Mouse (Mus musculus) thymus, postnatal 0 days (tissue): Measurements from ENCODE around the gene Acap2. TPM values are rescaled to one million over a fixed set of nuclear protein-coding genes. Genes with fewer than 3 reads are reported as not detected.

ENCODE experiments used
- DNase-seq: peaks from one replicate; pipeline ENCODE4 v3.0.0-alpha.2; 2015; ENCODE audit warnings: low spot score
- polyA plus RNA-seq: library from polyadenylated mRNA; unstranded; fragments of >200 nt; fragmentation: Nextera tagmentation; extraction: Ambion mirVana; gene quantifications from 2 replicates; pipeline ENCODE4 v1.2.1, GENCODE M21; 2015

Gene Acap2
- polyA plus RNA-seq, 1 experiment from 2014 or later: 16.2 TPM

GRCm38 (mm10) chr16:31170297-31170696 is 30.7 kb downstream of the Acap2 start:
- DNase-seq: no peak

GRCm38 (mm10) chr16:31169596-31169995 is 31.4 kb downstream of the Acap2 start:
- DNase-seq: no peak

GRCm38 (mm10) chr16:31167934-31168333 is 33.1 kb downstream of the Acap2 start:
- DNase-seq: no peak

- no peak for DNase-seq
These were observed 33.8 kb downstream of the Acap2 start for GRCm38 (mm10) chr16:31167017-31167887.

- DNase-seq: no peak
These were observed 35.1 kb downstream of the Acap2 start for GRCm38 (mm10) chr16:31165907-31166306.

GRCm38 (mm10) chr16:31165467-31165866 is 35.6 kb downstream of the Acap2 start:
- DNase-seq: no peak

GRCm38 (mm10) chr16:31164125-31164524 is 36.9 kb downstream of the Acap2 start:
- no peak for DNase-seq

GRCm38 (mm10) chr16:31160486-31160885 is 40.6 kb downstream of the Acap2 start:
- DNase-seq: no peak

GRCm38 (mm10) chr16:31159491-31159890 is 41.6 kb downstream of the Acap2 start:
- DNase-seq: no peak

- DNase-seq: no peak
These were observed 51.2 kb downstream of the Acap2 start for GRCm38 (mm10) chr16:31149841-31150240.

GRCm38 (mm10) chr16:31148891-31149290 is 52.2 kb downstream of the Acap2 start:
- no peak for DNase-seq

GRCm38 (mm10) chr16:31147766-31148165 is 53.3 kb downstream of the Acap2 start:
- no peak for DNase-seq

- no peak for DNase-seq
These were observed 59.1 kb downstream of the Acap2 start for GRCm38 (mm10) chr16:31141916-31142315.

- no peak for DNase-seq
These were observed 64.3 kb downstream of the Acap2 start for GRCm38 (mm10) chr16:31136616-31137253.

GRCm38 (mm10) chr16:31135519-31135918 is 65.5 kb downstream of the Acap2 start:
- no peak for DNase-seq

- no peak for DNase-seq
These were observed 69.5 kb downstream of the Acap2 start for GRCm38 (mm10) chr16:31131531-31131930.

GRCm38 (mm10) chr16:31128116-31128515 is 72.9 kb downstream of the Acap2 start:
- DNase-seq: no peak

GRCm38 (mm10) chr16:31124991-31125390 is 76.1 kb downstream of the Acap2 start:
- DNase-seq: no peak

GRCm38 (mm10) chr16:31121612-31122011 is 79.4 kb downstream of the Acap2 start:
- DNase-seq: no peak

GRCm38 (mm10) chr16:31113596-31113995 is 87.4 kb downstream of the Acap2 start:
- DNase-seq: no peak

GRCm38 (mm10) chr16:31101352-31101751 is 99.7 kb downstream of the Acap2 start:
- no peak for DNase-seq

GRCm38 (mm10) chr16:31099906-31100305 is 101.1 kb downstream of the Acap2 start:
- no peak for DNase-seq

GRCm38 (mm10) chr16:31094036-31094435 is 107.0 kb downstream of the Acap2 start:
- no peak for DNase-seq
